Mouse (Mus musculus) adrenal gland, postnatal 4 days (tissue): Measurements from ENCODE around the gene Zfp750. TPM values are rescaled to one million over a fixed set of nuclear protein-coding genes. Genes with fewer than 3 reads are reported as not detected.

Experiments used
- DNase-seq, 2 experiments: peaks; one replicate each; pipeline ENCODE4 v3.0.0; 2021 to 2022; ENCODE audit warnings: low spot score in 2 of 2, mixed read lengths in 2 of 2
- long read RNA-seq, 2 experiments: library from polyadenylated mRNA; stranded (forward); transcript quantifications; one replicate each; pipeline ENCODE4 v2.0.0; 2021
- total RNA-seq, 2 experiments: library from RNA; stranded (reverse); gene quantifications; 2 replicates each; pipeline ENCODE4 v1.2.3; 2021

Gene Zfp750
- total RNA-seq: 1 to 10 TPM in 1 of 2 experiments, under 1 TPM in 1; 0.70 to 1.0 TPM
- long read RNA-seq, experiment 1: 0 reads
- long read RNA-seq, experiment 2, partial matches to known transcripts: 0 of 1 reads
- long read RNA-seq, experiment 2, other reads (novel, unspliced or antisense): 1 of 1 reads

GRCm38 (mm10) chr11:121519131-121519530, at the start of gene Zfp750:
TSS of gene Zfp750 (minus strand) at chr11:121519333.
- DNase-seq: no peak

GRCm38 (mm10) chr11:121564265-121564664, 45.1 kb upstream of the Zfp750 start:
- no peak for DNase-seq

GRCm38 (mm10) chr11:121563312-121563711, 44.2 kb upstream of the Zfp750 start:
- no peak for DNase-seq

- DNase-seq: no peak
Measured at GRCm38 (mm10) chr11:121560294-121560663, 41.1 kb upstream of the Zfp750 start.

GRCm38 (mm10) chr11:121559527-121560293, 40.6 kb upstream of the Zfp750 start:
- DNase-seq: no peak

GRCm38 (mm10) chr11:121558522-121558921, 39.4 kb upstream of the Zfp750 start:
- DNase-seq: no peak

DNA sequence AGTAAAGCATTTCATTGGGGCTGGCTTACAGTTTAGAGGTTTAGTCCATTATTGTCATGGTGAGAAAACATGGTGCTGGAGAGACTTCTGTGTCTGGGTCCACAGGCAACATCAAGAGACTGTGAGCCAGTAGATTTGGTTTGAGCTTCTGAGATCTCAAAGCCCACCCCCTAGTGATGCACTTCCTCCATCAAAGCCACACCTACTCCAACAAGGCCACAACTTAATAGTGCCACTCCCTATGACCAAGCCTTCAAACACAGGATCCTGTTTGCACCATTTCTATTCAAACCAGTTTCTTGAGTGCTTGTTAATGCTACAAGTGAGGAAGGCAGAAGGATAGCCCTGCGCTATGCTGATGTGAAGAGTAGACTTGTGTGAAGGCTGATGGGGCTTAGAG, 38.8 kb upstream of the Zfp750 start:
- no peak for DNase-seq

GRCm38 (mm10) chr11:121556727-121557126, 37.6 kb upstream of the Zfp750 start:
- no peak for DNase-seq

DNA sequence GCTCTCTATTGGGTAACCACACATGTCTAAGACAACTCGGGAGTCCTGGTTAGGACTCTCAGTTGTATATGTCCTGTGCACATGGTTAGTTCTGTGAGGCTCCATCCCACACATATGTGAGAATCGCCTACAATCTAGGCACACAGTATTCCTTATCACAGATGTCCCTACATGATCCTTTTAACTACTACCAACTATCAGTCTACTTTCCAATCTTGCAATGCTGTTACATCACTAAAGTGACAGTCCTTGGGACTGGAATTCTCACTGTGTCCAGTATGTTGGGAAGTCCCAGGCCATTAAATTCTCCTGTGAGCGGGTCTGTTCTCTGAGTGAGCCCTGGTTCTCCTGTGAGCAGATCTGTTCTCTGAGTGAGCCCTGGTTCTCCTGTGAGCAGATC, 34.3 kb upstream of the Zfp750 start:
- DNase-seq: no peak

DNA sequence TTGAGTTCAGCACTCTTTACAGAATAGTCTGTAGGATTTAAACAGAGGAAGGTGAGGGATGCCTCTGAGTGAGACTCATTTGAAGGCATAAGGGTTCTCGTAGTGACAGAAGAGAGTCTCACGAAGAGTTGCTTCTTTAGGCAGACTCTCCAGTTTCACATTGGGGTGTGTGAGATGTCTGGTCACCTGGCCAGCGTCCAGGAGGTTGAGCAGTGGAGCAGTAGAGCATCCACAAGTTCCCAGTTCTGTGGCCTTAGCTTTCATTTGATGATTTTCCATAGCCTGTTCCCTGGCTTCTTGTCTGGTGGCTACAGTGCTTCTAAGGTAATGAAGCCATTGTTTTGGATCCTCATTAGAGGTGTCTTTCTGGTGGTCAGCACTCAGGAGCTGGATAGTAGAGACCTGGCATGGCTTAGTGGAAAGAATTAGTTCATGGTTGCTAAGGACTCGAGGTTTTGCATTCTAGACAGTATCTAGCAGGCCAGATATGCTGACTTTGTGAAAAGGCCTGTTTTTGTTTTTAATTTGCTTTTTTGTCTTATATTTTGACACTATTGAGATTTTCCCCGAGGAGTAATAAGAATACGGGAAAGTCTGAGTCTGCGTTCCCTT, 33.8 kb upstream of the Zfp750 start:
- no peak for DNase-seq

DNA sequence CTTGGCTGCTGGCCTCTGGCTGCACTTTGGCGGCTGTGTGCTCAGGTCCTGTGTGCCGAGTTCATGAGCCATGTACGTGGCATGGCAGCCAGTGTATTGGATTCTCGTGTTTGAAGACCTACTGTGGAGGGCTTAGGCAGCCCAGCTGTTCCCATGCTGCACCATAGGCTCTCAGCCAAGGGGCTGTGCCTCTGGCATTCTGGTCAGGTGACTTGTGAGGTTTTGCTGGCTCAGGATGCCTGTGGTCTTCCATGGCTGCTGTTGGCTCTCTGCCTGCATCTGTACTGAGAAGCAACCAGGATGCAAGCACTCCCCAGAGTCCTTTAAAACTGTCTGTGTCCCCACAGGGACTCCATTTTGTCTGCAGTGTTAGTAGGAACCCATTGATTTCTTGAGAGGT, 33.0 kb upstream of the Zfp750 start:
- no peak for DNase-seq

GRCm38 (mm10) chr11:121551206-121551799, 32.2 kb upstream of the Zfp750 start:
- no peak for DNase-seq

DNA sequence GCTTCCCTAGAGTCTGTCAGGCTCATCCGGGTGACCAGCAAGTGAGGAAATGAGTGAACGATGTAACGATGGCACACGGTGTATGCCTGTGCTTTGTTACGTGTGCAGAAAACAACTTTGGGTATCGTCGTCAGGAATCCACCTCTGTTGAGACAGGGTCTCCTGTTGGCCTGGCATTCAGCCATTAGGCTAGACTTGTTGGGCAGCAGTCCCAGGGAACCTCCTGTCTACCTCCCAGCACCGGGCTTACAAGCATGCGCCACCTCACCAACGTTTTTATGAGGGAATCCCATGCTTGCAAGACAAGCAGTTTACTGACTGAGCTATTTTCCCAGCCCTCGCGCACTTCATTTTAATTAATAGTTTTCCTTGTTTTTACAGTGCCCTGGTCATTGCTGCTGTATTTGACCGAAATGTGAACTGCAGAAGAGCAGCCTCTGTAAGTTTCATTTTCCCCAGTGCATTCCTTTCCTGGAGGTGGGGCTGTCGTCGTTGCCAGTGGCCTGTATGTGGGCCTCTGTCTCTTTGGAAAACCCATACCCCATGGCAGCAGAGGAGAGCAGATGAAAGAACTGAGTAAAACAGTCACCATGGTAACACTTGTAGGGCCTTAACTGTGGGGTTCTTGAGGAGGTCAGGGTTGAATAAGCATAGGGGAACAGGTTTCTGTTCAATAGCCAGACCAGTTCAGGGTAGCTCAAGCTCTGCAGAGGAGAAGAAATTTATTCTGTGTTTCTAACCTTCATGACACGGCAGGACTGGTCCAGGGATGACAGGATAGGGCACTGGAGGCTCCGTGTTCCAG, 30.9 kb upstream of the Zfp750 start:
- DNase-seq: no peak

DNA sequence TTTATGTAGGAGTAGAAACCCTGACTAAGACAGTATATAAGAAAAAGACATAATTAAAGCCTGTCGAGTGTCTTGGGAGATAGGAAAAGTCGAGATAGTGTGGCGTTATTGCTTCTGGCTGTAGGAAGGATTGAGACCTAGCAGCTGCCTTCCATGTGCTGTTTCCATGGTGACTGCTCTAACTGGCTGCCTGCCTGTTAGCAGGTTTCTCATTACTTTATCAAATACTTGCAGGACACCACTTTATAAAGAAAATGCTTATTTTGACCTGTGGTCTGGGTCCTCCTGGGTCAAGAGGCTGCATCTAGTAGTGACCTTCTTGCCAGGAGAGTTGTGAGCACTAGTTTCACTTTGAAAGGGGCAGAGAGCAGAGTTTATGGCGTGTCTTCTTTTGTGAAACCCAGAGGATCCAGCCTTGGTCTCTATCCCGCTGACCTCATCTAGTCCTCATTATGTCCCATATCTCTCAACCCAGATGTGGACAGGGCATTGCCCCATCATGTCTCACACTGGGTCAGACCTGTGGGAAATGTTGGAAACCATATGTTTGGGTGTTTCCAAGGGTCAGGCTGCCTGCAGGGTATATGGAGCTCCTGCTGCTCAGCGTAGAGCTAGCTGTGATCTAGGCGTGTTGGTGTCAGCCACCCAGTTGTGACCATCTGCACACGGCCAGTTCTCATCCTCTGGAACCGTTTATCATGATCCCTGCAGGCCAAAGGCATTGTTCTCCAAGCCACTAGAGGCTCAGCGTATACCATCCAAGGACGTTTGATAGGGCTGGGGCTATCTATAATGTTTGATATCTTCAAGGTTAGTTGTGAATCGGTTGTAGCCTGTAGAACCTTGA, 30.1 kb upstream of the Zfp750 start:
- no peak for DNase-seq

DNA sequence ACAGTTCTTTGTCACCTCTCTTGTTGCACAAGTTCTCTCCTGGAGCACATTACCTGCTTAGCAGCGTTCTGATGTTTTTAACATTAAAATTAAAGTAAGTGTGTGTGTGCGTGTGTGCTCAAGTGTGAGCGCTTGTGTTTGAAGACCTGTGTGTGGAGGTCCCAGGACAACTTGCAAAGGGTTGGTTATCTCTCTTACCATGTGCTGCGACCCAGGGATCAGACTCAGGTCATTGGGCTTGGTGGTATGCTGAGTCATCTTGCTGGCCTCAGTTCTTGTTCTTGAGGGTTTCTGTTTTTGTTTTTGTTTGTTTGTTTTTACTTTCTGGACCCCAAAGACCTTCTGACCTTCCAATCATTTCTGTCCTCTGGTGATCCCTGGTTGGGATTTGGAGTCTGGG, 28.8 kb upstream of the Zfp750 start:
- no peak for DNase-seq

GRCm38 (mm10) chr11:121547234-121547633, 28.1 kb upstream of the Zfp750 start:
- no peak for DNase-seq

DNA sequence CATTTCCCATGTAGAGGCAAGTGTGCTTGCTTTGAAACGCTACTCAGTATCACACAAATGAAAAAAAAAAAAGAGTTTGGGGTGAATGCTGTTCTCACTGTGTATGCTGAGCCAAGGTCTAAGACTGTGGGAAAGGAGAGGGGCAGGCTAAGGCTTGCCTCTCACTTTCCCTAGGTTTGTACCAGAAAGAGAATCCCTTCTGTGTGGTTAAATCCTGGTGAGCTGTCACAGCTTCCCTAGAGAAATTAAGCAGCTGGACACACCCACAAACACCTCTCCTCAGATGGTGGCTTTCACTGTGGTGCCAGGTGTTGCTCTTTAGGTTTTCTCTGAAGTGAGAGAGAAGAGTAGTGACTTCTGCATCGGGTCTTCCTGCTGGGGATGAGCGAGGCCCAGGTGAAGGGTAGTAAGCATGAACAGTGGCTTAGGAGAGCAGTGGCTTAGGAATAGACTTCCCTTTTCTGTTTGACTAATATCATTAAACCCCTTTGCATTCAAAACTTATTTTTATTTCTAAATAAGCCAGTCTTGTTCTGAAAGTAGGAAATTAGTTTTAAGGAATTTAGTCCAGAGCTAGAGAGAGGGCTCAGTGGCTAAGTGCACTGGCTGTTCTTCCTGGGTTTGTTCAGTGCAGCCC, 26.4 kb upstream of the Zfp750 start:
- DNase-seq: no peak

DNA sequence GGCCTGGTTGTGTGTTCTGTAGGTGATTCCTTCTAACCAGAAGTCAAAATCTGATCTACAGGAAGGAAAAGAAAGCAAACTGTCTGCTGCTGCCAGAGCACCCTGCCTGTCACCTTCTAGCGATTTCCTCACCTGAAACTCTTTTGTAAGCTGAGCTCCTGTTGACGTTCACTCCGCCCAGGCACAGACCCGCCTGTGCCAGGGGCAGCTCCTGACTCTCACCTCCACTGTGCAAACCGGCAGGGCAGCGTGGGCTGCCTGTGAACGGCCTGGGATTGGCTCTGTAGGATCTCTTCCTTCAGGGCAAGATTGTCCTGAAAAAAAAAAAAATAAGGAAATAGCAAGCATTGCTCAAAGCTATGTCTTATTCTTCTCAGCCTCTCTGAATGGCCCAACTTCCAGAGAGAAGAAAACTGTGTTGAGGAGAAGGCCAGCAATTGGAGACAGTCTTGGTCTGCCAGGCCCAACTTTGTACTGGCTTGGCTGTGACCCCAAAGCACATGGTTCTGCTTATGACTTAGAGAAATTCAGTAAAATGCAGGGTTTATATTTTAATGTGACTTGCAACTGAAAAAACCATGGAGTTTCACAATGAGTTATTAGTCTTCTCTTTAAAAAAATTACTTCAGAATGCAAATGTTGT, 25.7 kb upstream of the Zfp750 start:
- DNase-seq: no peak

- DNase-seq: no peak
Measured at GRCm38 (mm10) chr11:121543922-121544321, 24.8 kb upstream of the Zfp750 start.
